Mouse (Mus musculus) right cerebral cortex, postnatal 25 days (tissue): ENCODE measurements around the gene Cts6.
A peak's percentile ranks its signal among the peaks of the same experiment; 100 is the strongest.
"Not testable (repeated sequence)": the region's sequence is repeated elsewhere in the genome, so short reads cannot be mapped to it uniquely, and the experiment has no call there.

Source experiments
- DNase-seq: peaks from one replicate; pipeline ENCODE4 v3.0.0; 2022

Gene Cts6

DNA sequence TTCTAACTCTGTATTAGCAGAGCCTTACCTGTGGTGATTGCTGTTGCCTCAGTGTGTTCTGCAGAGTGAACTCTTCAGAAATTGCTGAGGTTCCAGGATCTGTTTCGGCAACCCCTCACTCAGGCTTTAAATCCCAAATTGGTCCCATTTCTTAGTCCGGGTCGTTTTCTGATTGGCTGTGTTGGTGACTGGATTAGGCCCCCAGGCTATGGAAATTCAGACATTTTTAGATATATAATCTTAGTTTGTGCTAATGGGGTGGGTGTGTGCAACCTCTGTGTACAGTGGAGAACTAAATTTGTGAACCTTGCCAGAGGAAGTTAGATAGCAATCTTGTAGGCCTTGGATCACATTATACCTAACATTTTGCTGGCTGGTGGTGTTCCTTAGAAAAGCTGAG, at the start of gene Cts6:
Gene Cts6, minus strand, starts transcription at position 101 of the 400 bp plus-strand sequence.
- no peak for DNase-seq

- DNase-seq, result peak; percentile 7
These were observed 38.1 kb upstream of the Cts6 start for GRCm38 (mm10) chr13:61241076-61241947.

GRCm38 (mm10) chr13:61185151-61185933, 17.9 kb downstream of the Cts6 start:
- not testable (repeated sequence) for DNase-seq

- no peak for DNase-seq
These were observed 38.6 kb downstream of the Cts6 start for GRCm38 (mm10) chr13:61164622-61165021.

DNA sequence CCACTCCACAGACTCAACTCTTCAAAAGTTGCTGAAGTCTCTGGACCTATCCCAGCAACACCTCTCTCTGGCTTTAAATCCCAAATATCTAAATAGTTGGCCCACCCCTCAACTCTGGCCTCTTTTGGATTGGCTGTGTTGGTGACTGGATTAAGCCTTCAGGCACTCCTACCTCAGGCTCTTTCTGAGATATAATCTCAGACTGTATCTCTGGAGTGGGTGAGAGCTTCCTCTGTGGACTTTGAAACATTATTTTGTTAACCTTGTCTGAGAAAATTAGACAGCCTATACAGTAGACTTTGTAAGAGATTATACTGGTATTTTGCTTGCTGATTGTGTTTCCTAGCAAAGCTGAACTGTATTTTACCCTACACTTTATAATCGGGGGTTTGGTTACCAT, 39.1 kb downstream of the Cts6 start, which contains the start of gene Ctsr:
Gene Ctsr, minus strand, starts transcription at position 101 of the 400 bp plus-strand sequence.
- no peak for DNase-seq
